Mouse (Mus musculus): Measurements from ENCODE around the gene Ncdn. TPM values are rescaled to one million over a fixed set of nuclear protein-coding genes. Genes with fewer than 3 reads are reported as not detected.

Ncdn gene
- polyA plus RNA-seq, 1 experiment: 18.3 TPM

- no peak for TF ChIP-seq POLR2A (IDR thresholded peaks at IDR 0.05; ENCODE audit: low read depth, low read length)
- TF ChIP-seq CTCF (IDR thresholded peaks at IDR 0.05; ENCODE audit: borderline replicate concordance, insufficient read depth, low read length): no peak
- H3K27ac ChIP-seq (ENCODE audit: insufficient read depth, low read length): no peak overlapping the region
- H3K4me3 ChIP-seq (ENCODE audit: insufficient read depth, low read length): no peak overlapping the region
- H3K4me1 ChIP-seq (ENCODE audit: control insufficient read depth, insufficient read depth, low read length): 0 out of 2 replicates have a peak, but pooled peaks cover 2% of the 10 kb centered on the region
Observed at GRCm38 (mm10) chr4:126734001-126734603, 19.1 kb downstream of the Ncdn start.

DNA sequence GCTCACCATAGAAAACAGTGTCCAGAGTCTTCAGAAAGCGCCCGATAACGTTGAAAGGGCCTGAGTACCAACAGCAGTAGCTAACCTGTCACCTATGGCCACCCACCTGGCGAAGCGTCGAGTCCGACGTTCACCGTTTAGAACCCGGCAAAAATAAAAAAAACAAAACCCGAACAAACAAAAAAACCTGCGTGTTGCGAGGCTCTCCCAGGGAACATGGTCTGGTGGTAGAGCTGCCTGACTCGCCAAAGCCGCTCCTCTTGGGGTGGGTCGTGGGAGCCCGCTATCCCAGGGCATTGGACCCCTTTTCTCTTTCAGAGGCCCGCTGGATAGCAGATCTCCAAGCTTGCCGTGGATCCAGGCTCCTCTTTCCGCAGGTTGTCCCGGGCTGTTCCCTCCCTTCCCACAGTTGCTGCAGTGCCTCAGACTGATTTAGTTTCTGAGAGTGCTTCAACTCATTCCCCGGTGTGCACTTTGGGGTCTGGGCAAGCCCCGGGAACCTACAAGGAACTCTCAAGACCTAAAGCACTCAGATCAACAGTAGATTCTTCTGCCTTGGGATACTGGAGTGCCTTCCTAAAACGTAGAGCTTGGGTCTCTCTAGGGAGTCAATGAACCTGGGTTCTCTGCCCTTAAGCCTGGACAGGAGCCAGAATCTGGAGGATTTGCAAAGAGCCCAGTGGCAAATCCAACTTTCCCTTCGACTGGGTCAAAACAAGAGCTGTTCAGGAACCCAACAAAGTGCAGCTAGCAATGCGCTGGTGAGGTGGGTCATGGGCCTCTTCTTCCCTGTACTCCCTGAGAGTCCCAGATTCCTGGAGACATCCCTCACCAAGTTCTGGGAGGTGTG is 20.5 kb downstream of the Ncdn start:
- H3K27ac ChIP-seq (ENCODE audit: insufficient read depth, low read length): no peak overlapping the region
- no peak overlapping the region for H3K4me3 ChIP-seq (ENCODE audit: insufficient read depth, low read length)
- 0 out of 2 replicates have a peak, but pooled peaks cover 2% of the 10 kb centered on the region for H3K4me1 ChIP-seq (ENCODE audit: control insufficient read depth, insufficient read depth, low read length)
- no peak for TF ChIP-seq POLR2A (IDR thresholded peaks at IDR 0.05; ENCODE audit: low read depth, low read length)
- TF ChIP-seq CTCF (IDR thresholded peaks at IDR 0.05; ENCODE audit: borderline replicate concordance, insufficient read depth, low read length): no peak

DNA sequence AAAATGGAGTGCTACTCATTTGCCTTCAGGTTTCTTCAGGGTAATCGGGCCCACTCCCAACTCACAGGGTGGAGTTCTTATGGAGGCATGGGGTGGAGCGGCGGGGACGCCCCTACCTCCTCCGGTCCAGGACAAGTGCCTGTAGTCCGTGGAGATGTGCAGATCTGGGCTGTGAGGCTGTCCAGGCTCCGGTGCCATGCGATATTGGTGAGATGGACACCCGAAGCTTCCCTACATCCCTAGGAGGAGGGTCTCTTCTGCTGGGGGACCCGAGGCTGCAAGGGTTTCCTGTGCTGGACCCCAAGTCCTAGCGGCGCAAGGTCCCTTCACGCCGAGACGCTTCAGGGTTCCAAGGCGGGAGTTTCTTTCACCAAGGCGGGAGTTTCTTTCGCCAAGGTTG is 21.1 kb downstream of the Ncdn start:
- Histone ChIP-seq H3K4me1 (ENCODE audit: control insufficient read depth, insufficient read depth, low read length) (0 out of 2 replicates have a peak, but pooled peaks cover 2% of the 10 kb centered on the region), H3K4me3 (ENCODE audit: insufficient read depth, low read length) (no peak overlapping the region), H3K27ac (ENCODE audit: insufficient read depth, low read length) (no peak overlapping the region)
- TF ChIP-seq CTCF (IDR thresholded peaks at IDR 0.05; ENCODE audit: borderline replicate concordance, insufficient read depth, low read length) (no peak), POLR2A (IDR thresholded peaks at IDR 0.05; ENCODE audit: low read depth, low read length) (no peak)

GRCm38 (mm10) chr4:126707439-126707826 is 45.8 kb downstream of the Ncdn start:
- H3K4me3 ChIP-seq (ENCODE audit: insufficient read depth, low read length): no peak overlapping the region

DNA sequence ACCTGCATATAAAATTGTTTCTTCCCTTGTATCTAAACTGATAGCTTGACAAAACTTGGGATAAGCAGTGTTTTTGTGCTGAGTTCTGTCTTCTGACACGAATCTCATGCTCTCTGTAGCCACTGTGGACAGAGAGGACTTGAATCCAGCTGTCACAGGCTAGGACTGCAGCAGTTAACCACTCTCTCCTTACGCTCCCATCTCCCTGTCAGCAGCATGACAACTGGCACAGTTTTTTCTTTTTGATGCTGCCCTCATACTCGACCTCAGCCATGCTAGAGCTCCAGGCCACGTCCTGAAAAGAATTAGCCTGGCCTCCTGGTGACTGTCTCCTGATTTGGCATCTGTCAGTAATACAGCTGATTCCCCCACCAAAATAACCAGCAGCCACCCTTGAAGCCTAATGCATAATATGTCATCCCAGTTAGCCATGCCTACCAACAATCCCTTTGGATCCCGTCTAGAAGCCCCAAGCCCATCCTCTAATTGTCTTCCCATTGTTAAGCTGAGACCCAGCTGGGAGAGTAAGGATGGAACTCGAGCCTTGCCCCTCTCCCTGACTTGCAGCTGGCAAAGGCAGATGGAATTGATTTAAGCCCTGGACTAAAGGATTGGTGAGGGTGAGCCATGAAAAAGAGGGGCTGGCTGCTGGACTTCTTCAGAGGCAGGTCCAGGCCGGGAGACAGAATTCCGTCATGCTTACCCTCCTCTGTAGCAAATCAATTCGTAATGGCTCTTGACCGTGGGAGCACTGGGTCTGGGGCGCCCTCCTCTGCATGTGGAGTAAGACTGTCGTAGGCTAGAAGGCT is 46.4 kb downstream of the Ncdn start:
- Histone ChIP-seq H3K27ac (ENCODE audit: insufficient read depth, low read length) (no peak overlapping the region), H3K4me3 (ENCODE audit: insufficient read depth, low read length) (no peak overlapping the region), H3K4me1 (ENCODE audit: control insufficient read depth, insufficient read depth, low read length) (no peaks in the 10 kb centered on the region)
- TF ChIP-seq POLR2A (IDR thresholded peaks at IDR 0.05; ENCODE audit: low read depth, low read length) (no peak), CTCF (IDR thresholded peaks at IDR 0.05; ENCODE audit: borderline replicate concordance, insufficient read depth, low read length) (no peak)

More at GRCm38 (mm10) chr4:126707439-126707826, 45.8 kb downstream of the Ncdn start:
- no peak for TF ChIP-seq POLR2A (IDR thresholded peaks at IDR 0.05; ENCODE audit: low read depth, low read length)
- TF ChIP-seq CTCF (IDR thresholded peaks at IDR 0.05; ENCODE audit: borderline replicate concordance, insufficient read depth, low read length): no peak
- Histone ChIP-seq H3K27ac (ENCODE audit: insufficient read depth, low read length) (no peak overlapping the region), H3K4me1 (ENCODE audit: control insufficient read depth, insufficient read depth, low read length) (no peaks in the 10 kb centered on the region)

GRCm38 (mm10) chr4:126696908-126697307 is 56.3 kb downstream of the Ncdn start:
- Histone ChIP-seq H3K27ac (ENCODE audit: insufficient read depth, low read length) (no peak overlapping the region), H3K4me3 (ENCODE audit: insufficient read depth, low read length) (no peak overlapping the region)
- no peak for TF ChIP-seq POLR2A (IDR thresholded peaks at IDR 0.05; ENCODE audit: low read depth, low read length)
- TF ChIP-seq CTCF (IDR thresholded peaks at IDR 0.05; ENCODE audit: borderline replicate concordance, insufficient read depth, low read length): no peak

More at GRCm38 (mm10) chr4:126696908-126697307, 56.3 kb downstream of the Ncdn start:
- no peaks in the 10 kb centered on the region for H3K4me1 ChIP-seq (ENCODE audit: control insufficient read depth, insufficient read depth, low read length)

Other genes starting within 250 kb of the Ncdn start
- gene Ago4, start 220.0 kb downstream of the Ncdn start, polyA plus RNA-seq (2011; ENCODE audit: insufficient read length, low read depth, missing spikeins): 1.2 and 1.9 TPM in 2 replicates
- 23.3 and 29.2 TPM in 2 replicates for gene Clspn, start 196.5 kb downstream of the Ncdn start, polyA plus RNA-seq (2011; ENCODE audit: insufficient read length, low read depth, missing spikeins)
- gene 5730409E04Rik, start 143.6 kb downstream of the Ncdn start, polyA plus RNA-seq (2011; ENCODE audit: insufficient read length, low read depth, missing spikeins): 19.1 and 20.1 TPM in 2 replicates
- gene Psmb2, start 75.8 kb downstream of the Ncdn start, polyA plus RNA-seq (2011; ENCODE audit: insufficient read length, low read depth, missing spikeins): 288 and 303 TPM in 2 replicates
- gene Tfap2e, start 17.2 kb downstream of the Ncdn start, polyA plus RNA-seq (2011; ENCODE audit: insufficient read length, low read depth, missing spikeins): not detected in 2 replicates
- gene AU040320, start 106 bp upstream of the Ncdn start, polyA plus RNA-seq (2011; ENCODE audit: insufficient read length, low read depth, missing spikeins): 21.6 and 30.6 TPM in 2 replicates
- gene Zmym4, start 214.7 kb upstream of the Ncdn start, polyA plus RNA-seq (2011; ENCODE audit: insufficient read length, low read depth, missing spikeins): 53.3 and 59.7 TPM in 2 replicates